ENCODE assay signal across 15 mouse cellular contexts in genomic region chr10:122476846-122477245, GRCm38 (mm10). TPM values are rescaled to one million over a fixed set of nuclear protein-coding genes. Genes with fewer than 3 reads are reported as not detected.
DNase-seq lines count a peak whose midpoint lies in the region.
"Had no signal": no experiment of that assay in that cellular context is flagged by ENCODE, and none has a peak within 500 bp of the region (broad histone marks: within the 10 kb centered on the region; RNA-seq: fewer than 3 reads in every experiment).

No protein-coding gene starts in this region.

- DNase-seq in adrenal gland, adult 2 months, result peak; percentile 55
- no peak for DNase-seq in adrenal gland, postnatal 4 days (ENCODE audit: low spot score in 2 of 2)
- peak; percentile 10 for DNase-seq in adrenal gland, postnatal 10 days
- DNase-seq in adrenal gland, postnatal 36 days, result peak; percentile 18 to 22
- DNase-seq in urinary bladder, postnatal 14 days (ENCODE audit: low spot score), result no peak
- DNase-seq in frontal cortex, postnatal 14 days (ENCODE audit: low spot score in 2 of 2), result no peak
- no peak for DNase-seq in embryo, embryonic 10.5 days (ENCODE audit: low spot score)
- DNase-seq: cerebellum, adult 11-12 months; cerebellum, adult 2 months; cerebellum, adult 9-10 months; cerebellum, postnatal 10 days; cerebellum, postnatal 25 days; embryo, embryonic 11 days had no signal

RNA-seq across cellular contexts. Expression of gene Avpr1a, which starts 28.5 kb away (rescaled TPM):
- 1 to 10 TPM; 1.7 to 3.3 TPM for total RNA-seq in adrenal gland, adult 2 months (2021)
- polyA plus RNA-seq in adrenal gland, adult 2 months (2012; rRNA removed), result 1.4 and 2.7 TPM in 2 replicates
- 1 to 10 TPM; 6.6 to 8.7 TPM for total RNA-seq in adrenal gland, postnatal 4 days (2021)
- total RNA-seq in adrenal gland, postnatal 10 days (2021), result 10 to 100 TPM in 1 of 2 experiments, 1 to 10 TPM in 1; 6.1 to 12.1 TPM
- total RNA-seq in adrenal gland, postnatal 36 days (2021), result 1 to 10 TPM; 1.5 to 2.8 TPM
- total RNA-seq: MEL had no signal
- polyA plus RNA-seq: erythroblast, embryonic 14.5 days had no signal

Comparison
In these comparisons a context has a peak if more than half of its experiments do, and no peak if none do; other contexts are left out.
1. DNase-seq: peak in adrenal gland, adult 2 months (single experiment), adrenal gland, postnatal 10 days (single experiment) and adrenal gland, postnatal 36 days (2 of 2); none in adrenal gland, postnatal 4 days (0 of 2), urinary bladder, postnatal 14 days (single experiment), frontal cortex, postnatal 14 days (0 of 2) and embryo, embryonic 10.5 days (single experiment).